Mouse (Mus musculus) retina, postnatal 7 days (tissue): Measurements from ENCODE around the gene Fbxo24.

ENCODE experiments used
- DNase-seq: peaks from one replicate; pipeline ENCODE4 v3.0.0-alpha.2; 2012; ENCODE audit warnings: low read depth, low spot score

The Fbxo24 gene

GRCm38 (mm10) chr5:137600619-137601364, 28.0 kb downstream of the Fbxo24 start, which contains the start of gene Mospd3:
Gene Mospd3, minus strand, starts transcription at chr5:137601058.
- DNase-seq = peak; percentile 93

DNA sequence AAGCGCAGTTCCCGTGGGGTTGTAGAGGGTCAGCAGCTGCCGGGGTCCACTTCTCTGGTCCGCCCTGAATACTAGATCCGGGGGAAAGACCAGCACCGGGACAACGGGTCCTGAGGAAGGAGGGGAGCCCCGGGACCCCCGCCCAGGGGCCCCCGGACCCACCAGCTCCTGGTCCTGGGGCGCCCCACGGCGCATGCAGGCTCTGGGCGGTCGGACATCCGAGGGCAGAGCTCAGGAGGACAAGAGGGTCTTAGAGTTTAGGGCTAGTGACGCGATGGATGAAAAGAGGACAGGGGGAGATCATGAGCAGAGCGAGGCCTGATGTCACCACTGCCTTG, 28.6 kb downstream of the Fbxo24 start:
- no peak for DNase-seq

DNA sequence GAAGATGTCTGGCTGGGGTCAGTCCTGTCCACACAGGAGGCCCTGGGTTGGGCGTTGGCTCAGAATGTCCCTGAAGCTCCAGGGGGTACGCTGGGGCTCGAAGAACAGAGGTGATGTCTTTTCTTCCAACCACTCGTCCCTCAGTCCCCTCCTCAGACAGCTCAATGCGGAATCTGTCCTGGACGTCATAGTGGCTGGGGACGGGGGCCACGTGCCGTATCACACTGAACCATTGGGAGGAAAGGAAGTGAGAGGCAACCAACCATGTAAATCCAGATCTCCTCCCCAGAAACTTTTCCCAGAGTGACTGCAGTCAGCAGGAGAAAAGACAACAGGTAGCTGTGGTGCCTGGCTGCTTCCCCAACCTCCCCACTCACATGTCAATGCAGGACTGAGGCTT, 29.2 kb downstream of the Fbxo24 start:
- no peak for DNase-seq

DNA sequence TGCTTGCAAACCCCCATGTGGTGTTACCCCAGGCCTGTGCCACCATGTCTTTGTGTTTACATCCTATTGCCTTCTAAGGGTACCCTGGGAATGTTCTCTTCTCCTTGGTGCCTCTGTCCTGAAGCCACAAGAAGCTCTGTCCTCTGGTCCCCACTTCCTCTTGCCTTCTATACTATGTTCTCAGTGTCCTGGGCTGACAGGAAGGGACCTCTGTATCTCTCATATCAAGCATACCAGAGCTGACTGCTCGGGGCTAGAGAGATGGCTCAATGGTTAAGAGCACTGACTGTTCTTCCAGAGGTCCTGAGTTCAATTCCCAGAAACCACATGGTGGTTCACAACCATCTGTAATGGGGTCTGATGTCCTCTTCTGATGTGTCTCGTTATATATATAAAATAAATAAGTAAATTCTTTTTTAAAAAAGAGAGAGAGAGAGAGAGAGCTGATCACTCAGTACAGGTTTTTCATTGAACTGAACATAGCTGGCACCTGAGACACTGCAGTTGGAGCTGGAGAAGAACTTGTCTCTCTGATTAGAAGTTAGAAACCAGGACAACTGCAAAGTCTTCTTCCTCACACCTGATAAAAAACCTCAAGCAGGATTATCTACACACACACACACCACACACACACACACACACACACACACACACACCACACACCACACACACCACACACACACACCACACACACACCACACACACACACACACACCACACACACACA, 30.5 kb downstream of the Fbxo24 start:
- DNase-seq = no peak

DNA sequence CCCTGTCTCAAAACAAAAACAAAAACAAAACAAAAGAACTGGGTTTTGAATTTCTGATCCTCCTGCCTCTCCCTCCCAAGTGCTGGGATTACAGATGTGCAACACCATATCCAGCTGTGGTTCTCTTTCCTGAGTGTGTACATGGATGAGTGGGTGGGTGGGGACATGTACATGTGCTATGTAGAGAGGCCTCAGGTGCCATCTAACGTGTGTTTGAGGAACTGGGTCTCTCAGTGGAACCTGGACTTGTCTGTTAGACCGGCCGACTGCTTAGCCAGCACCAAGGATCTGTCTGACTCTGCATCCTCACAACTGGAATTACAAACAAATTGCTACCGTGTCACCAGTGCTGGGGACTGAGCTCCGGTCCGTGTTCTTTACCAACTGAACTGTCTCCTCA, 31.2 kb downstream of the Fbxo24 start:
- no peak for DNase-seq

DNA sequence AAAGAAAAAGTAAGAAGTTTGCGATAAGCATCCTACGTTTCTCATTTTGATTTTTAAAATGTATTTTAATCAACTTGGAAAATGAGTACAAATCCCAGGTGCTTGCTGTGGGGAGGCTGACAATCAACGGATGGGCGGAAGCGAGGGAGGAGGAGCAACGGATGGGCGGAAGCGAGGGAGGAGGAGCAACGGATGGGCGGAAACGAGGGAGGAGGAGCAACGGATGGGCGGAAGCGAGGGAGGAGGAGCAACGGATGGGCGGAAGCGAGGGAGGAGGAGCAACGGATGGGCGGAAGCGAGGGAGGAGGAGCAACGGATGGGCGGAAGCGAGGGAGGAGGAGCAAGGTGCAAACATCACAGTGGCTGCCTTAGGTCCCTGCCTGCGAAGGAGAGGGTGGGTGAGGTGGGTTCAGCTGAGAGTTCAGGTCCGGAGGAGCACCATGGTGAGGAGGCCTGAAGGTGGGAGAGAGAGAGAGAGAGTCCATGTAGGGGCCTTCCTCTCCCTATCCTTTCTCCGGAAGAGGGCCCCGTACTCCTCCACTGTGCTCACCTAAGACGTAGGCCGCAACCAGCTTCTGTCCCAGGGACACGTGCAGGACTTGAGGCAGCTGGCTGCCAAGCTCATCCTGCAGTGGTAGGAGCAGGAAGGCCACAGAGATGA, 32.1 kb downstream of the Fbxo24 start:
- DNase-seq = no peak

- no peak for DNase-seq
These were observed 32.9 kb downstream of the Fbxo24 start for GRCm38 (mm10) chr5:137595921-137596320.

DNA sequence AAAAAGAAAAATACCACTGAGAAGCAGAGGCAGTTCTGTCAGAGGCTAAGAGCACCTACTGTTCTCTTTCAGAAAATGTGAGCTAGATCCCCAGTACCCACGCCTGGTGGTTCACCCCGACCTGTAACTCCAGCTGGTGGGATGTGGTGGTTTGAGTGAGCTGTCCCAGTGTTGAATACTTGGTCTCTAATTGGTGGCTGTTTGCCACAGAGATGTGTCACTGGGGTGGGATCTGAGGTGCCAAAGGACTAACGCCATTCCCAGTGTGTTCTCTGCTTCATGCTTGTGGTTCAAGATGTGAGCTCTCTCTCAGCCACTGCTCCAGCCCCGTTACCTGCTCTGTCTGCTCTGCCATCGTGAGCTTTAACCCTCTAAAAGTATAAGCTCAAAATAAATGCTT, 38.3 kb downstream of the Fbxo24 start:
- no peak for DNase-seq

DNA sequence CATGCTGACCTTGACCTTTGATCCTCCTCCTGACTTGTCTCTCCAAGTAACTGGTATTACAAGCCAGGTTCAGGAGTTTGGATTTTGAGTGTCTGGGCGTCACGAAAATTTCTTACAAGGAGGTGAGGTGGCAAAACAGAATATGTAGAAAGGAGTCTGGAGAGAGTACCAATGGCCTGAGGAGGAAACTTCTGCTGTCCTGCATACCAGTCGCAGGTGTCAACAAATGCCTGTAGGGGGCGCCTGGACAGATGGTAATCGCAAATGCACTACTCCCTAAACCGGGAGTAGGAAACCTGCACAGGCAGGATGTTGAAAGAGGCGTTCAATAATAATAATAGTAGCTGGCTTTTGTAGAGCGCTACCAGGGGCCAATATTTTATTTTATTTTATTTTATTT, 43.8 kb downstream of the Fbxo24 start:
- DNase-seq = peak; percentile 54

GRCm38 (mm10) chr5:137583670-137584169, 45.1 kb downstream of the Fbxo24 start:
- peak; percentile 40 for DNase-seq

GRCm38 (mm10) chr5:137582702-137583101, 46.1 kb downstream of the Fbxo24 start:
- DNase-seq = no peak

GRCm38 (mm10) chr5:137580246-137580645, 48.6 kb downstream of the Fbxo24 start:
- DNase-seq = no peak

- no peak for DNase-seq
These were observed 54.3 kb downstream of the Fbxo24 start for GRCm38 (mm10) chr5:137574470-137574901.

GRCm38 (mm10) chr5:137570691-137571586, 57.9 kb downstream of the Fbxo24 start:
- no peak for DNase-seq

GRCm38 (mm10) chr5:137570181-137570580, 58.6 kb downstream of the Fbxo24 start:
- no peak for DNase-seq

- DNase-seq = no peak
These were observed 59.1 kb downstream of the Fbxo24 start, which contains the start of gene Tfr2 for GRCm38 (mm10) chr5:137569665-137570064. Gene Tfr2, plus strand, starts transcription at chr5:137569840.

DNA sequence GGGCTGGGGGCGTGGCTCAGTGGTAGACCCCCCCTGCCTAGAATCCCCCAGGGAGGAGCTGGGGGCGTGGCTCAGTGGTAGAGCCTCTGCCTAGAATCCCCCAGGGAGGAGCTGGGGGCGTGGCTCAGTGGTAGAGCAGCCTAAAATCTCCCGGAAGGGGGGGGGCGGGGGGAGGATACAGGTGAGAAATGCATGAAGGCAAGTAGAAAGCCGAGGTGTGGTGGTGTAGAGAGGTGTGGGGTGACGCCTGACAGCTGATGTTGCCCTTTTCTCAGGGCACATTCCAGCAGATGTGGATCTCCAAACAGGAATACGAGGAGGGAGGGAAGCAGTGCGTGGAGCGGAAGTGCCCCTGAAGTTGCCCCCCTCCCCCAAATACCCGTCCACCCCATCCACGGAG, 59.8 kb downstream of the Fbxo24 start:
- DNase-seq = no peak

DNA sequence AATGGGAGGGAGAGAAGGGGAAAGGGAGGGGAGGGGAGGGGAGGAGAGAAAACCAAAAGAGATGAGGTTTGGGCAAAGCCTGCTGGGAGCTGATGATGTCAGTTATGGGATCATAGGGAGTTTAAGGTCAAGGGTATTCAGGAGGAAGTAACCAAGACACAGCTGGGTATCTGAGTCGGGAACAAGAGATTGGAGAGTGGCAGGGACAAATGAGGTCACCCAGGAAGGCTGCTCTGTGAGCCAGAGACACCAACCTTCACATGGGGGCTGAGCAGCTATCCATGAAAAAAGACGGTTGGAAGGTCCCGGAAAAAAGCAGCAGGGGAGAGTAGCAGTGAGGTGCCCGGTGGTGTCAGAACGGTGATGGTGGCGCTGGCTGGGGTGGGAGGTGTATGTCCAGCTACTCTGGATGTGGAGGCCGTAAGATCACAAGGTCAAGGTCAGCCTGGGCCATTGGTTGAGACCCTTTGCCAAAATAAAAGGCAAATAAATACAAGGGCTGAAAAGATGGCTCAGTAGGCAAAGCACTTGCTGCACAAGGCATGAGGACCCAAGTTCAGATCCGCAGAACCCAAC, 60.5 kb downstream of the Fbxo24 start:
- no peak for DNase-seq

- no peak for DNase-seq
These were observed 62.4 kb downstream of the Fbxo24 start for GRCm38 (mm10) chr5:137566416-137566815.

- no peak for DNase-seq
These were observed 63.1 kb downstream of the Fbxo24 start for GRCm38 (mm10) chr5:137565744-137566143.

DNA sequence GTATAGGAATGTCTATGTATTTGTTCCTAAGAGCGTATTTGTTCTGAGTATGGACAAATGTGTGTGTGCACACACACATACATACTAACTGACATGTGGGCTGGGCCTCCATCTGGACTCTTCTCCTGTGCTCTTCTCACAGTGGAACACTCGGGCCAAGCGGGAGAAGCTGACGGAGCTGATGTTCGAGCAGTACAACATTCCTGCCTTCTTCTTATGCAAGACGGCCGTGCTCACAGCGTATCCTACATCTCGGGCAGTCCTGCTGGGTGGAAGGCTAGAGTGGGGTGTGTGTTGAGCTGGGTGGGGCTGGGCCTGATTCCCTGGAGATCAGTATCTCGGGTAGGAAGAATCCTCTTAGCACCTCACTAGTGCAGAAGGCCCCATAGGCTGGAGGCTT, 65.8 kb downstream of the Fbxo24 start:
- no peak for DNase-seq
